Mouse (Mus musculus) stomach, embryonic 14.5 days (tissue): ENCODE results near the gene Tmeff2. TPM values are rescaled to one million over a fixed set of nuclear protein-coding genes. Genes with fewer than 3 reads are reported as not detected.

Source experiments
- ATAC-seq: fragments of 200-750 bp; cut with Nextera tagmentation; 2 replicates; pipeline ENCODE4 v1.8.0; 2017; ENCODE audit warnings: low read depth, moderate TSS enrichment; ENCODE audit not compliant: insufficient number of reproducible peaks, insufficient read depth, low FRiP score
- H3K27ac ChIP-seq: fragments of 300-500 bp; sonication (generic); 2 replicates; pipeline ENCODE4 v1.5.1; 2014; ENCODE audit warnings: mild to moderate bottlenecking, low read length, moderate library complexity, mixed read lengths
- H3K27me3 ChIP-seq: fragments of 300-500 bp; sonication (generic); 2 replicates; pipeline ENCODE4 v1.6.1; 2014; ENCODE audit warnings: low read length, control low read depth, mixed read lengths; ENCODE audit not compliant: control insufficient read depth, insufficient read depth
- H3K36me3 ChIP-seq: fragments of 300-500 bp; sonication (generic); 2 replicates; pipeline ENCODE4 v1.6.1; 2014; ENCODE audit warnings: mild to moderate bottlenecking, control low read depth, low read length, moderate library complexity, mixed read lengths; ENCODE audit not compliant: control insufficient read depth, insufficient read depth
- H3K4me1 ChIP-seq: fragments of 300-500 bp; sonication (generic); 2 replicates; pipeline ENCODE4 v1.6.1; 2014; ENCODE audit warnings: low read length, control low read depth, mixed read lengths; ENCODE audit not compliant: control insufficient read depth, insufficient read depth
- H3K4me2 ChIP-seq: fragments of 300-500 bp; sonication (generic); replicated peaks from 2 replicates; pipeline ENCODE4 v1.6.1; 2014; ENCODE audit warnings: low read depth, low read length, control low read depth
- H3K4me3 ChIP-seq: fragments of 300-500 bp; sonication (generic); 2 replicates; pipeline ENCODE4 v1.5.1; 2014; ENCODE audit warnings: low read depth, low read length, control low read depth
- H3K9ac ChIP-seq: fragments of 300-500 bp; sonication (generic); replicated peaks from 2 replicates; pipeline ENCODE4 v1.6.1; 2014; ENCODE audit warnings: low read depth, mild to moderate bottlenecking, control low read depth, low read length, moderate library complexity, mixed read lengths
- H3K9me3 ChIP-seq: fragments of 300-500 bp; sonication (generic); 2 replicates; pipeline ENCODE4 v1.6.1; 2016; ENCODE audit warnings: low read depth, low read length, control low read depth; ENCODE audit not compliant: control insufficient read depth
- WGBS: fragments of 180-500 bp; shearing (Covaris S2); extraction: QIAGEN DNeasy Blood & Tissue Kit; methylation state at CpG from one replicate; pipeline ENCODE4 v1.1.7; 2014; 5-methylcytosine and 5-hydroxymethylcytosine counted together
- polyA plus RNA-seq: library from polyadenylated mRNA; unstranded; fragments of >200 nt; fragmentation: Nextera tagmentation; extraction: Ambion mirVana; gene quantifications from 2 replicates; pipeline ENCODE4 v1.2.1, GENCODE M21; 2014

Tmeff2 gene
- polyA plus RNA-seq, 1 experiment from 2014 or later: 12.3 TPM

DNA sequence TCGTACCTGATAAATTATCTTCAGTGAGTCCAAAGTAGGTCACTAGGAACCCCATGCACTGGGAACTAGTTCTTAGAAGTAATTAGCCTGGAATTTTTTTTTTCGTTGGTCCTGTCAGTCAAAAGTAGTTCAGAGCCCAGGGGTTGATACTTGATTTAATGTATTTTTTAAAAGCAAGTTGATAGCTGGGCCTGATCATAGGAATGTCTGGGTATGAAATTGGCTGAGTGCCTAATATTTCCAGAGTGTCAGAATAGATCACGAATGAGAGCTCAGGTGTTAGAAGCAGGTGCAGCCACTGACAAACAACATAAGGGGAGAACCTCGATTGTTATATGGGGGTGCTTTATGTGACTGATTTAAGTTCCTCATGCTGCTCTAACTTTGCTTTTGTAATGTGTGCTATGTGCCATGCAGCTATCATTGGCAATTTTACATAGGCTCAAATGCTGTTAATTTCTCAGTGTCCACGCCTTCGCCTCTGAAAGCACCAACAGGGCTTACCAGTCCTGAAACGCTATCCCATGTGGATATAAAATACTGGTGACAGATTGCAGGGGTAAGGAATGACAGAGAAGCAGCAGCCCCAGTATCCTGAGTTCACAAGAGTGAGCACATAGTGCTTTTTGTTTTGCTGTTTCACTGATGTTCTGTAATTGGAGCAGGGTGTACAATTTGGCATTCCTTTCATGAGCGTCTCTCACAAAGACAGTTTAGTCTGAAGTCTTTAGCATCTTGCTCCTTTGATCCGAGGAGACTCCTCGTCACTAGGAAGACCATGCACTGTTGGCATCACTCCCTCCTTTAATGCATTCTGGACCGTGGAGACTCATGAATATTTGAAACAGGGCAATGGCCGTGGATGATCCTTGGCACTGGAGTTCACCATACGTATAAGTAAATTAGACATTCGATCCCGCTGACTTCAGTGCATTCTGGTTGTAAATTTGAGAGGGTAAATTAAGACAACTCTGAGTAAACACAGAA lies 175.6 kb downstream of the Tmeff2 start:
- no peak overlapping the region for H3K27ac ChIP-seq
- 73% methylated on average over 15 of the region's 15 CpGs for WGBS
- no peaks in the 10 kb centered on the region for H3K9me3 ChIP-seq
- no peak overlapping the region for H3K4me2 ChIP-seq
- H3K4me3 ChIP-seq: no peak overlapping the region
- no peaks in the 10 kb centered on the region for H3K4me1 ChIP-seq
- H3K27me3 ChIP-seq: no peaks in the 10 kb centered on the region
- H3K36me3 ChIP-seq: no peaks in the 10 kb centered on the region
- ATAC-seq: no peak
- H3K9ac ChIP-seq: no peak overlapping the region

DNA sequence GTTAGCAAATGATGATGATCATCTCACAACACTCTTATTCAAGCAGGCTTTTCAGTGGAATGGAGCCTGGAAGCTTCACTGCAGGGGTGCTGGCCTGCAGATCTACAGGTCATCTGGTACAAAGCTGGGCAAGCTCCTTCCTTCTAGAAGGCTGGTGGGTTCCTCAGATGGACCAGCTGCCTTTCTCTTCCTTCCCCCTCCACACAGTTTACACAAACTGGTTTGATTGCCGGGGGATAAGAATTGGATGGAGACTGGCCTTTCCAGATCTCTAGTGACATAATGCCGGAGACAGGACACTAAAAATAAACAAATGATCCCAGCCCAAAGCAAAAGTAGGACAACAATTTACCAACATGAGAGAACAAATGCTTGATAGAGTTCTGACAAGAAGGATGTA lies 188.5 kb downstream of the Tmeff2 start:
- no peaks in the 10 kb centered on the region for H3K4me1 ChIP-seq
- H3K4me3 ChIP-seq: no peak overlapping the region
- no peak overlapping the region for H3K4me2 ChIP-seq
- H3K27me3 ChIP-seq: no peaks in the 10 kb centered on the region
- ATAC-seq: no peak
- no peaks in the 10 kb centered on the region for H3K9me3 ChIP-seq
- WGBS: 59% methylated on average over 2 of the region's 2 CpGs
- H3K27ac ChIP-seq: no peak overlapping the region
- H3K36me3 ChIP-seq: no peaks in the 10 kb centered on the region
- no peak overlapping the region for H3K9ac ChIP-seq

DNA sequence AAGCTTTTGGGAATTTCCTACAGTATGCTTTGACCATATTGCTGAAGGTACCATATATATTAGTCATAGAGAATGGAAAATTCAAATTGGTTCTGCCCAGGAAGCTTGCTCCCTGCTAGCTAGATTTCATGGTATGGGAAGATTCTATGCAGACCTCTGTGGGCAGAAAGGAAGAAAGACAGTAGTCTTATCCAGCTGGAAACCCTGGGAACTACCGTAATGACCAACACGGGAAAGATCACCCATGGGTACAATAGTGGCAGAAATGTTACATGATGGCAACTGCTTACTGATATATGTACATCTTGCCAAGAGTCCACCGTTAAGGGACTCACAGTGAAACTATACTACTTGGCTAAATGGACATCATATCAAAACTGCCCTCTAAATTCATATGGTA lies 189.4 kb downstream of the Tmeff2 start:
- H3K27me3 ChIP-seq: no peaks in the 10 kb centered on the region
- H3K27ac ChIP-seq: no peak overlapping the region
- H3K4me1 ChIP-seq: no peaks in the 10 kb centered on the region
- no peak for ATAC-seq
- H3K36me3 ChIP-seq: no peaks in the 10 kb centered on the region
- no peak overlapping the region for H3K4me2 ChIP-seq
- WGBS: 93% methylated on average over 3 of the region's 3 CpGs
- H3K9me3 ChIP-seq: no peaks in the 10 kb centered on the region
- no peak overlapping the region for H3K4me3 ChIP-seq
- no peak overlapping the region for H3K9ac ChIP-seq

DNA sequence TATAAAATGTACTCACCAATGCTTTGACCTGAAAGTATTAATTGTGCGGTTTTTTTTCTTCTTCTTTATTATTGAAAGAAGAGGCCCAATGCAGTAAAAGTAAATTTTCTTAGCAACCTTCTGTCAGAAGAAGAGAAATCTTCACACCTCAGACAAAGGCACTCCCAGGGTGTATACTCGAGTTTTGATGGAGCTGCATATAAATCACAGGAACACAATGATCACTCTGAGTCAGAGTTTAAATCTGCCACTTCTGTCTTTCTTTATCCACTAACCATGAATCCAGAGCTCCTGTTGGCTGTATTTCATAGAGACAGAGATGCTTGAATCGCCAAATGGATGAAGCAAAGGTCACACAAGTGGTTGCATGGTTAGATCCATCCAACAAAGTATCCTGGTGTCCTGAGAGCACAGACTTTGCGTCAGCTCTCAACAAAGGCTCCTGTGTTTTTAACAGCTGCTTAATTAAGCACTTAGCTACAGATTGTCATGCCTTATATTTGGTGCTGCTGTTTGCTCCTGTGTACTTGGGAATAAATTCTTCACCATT lies 189.8 kb downstream of the Tmeff2 start:
- 75% methylated on average over 4 of the region's 4 CpGs for WGBS
- H3K27ac ChIP-seq: no peak overlapping the region
- no peak overlapping the region for H3K9ac ChIP-seq
- no peaks in the 10 kb centered on the region for H3K27me3 ChIP-seq
- no peak for ATAC-seq
- no peak overlapping the region for H3K4me2 ChIP-seq
- no peaks in the 10 kb centered on the region for H3K4me1 ChIP-seq
- H3K4me3 ChIP-seq: no peak overlapping the region
- H3K36me3 ChIP-seq: no peaks in the 10 kb centered on the region
- H3K9me3 ChIP-seq: no peaks in the 10 kb centered on the region

DNA sequence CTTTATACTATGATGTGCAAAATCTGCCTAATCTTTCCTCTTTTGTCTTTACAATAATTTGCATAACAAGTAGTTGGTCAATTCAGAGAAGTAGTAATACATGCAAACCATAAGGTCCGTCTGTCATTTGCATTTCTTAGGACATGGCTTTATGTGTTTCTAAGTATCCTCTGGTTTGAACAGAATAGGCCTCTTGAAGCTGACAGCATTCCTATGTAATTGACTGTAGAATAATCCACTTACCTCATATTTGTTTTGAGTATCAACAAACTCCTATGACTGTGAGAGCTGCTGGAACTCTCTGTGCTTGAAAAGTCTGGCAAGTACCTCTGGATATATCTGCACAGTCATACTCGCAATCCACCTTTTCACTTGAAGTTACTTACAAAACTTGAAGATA lies 194.3 kb downstream of the Tmeff2 start:
- Histone ChIP-seq H3K9me3 (no peaks in the 10 kb centered on the region), H3K27ac (no peak overlapping the region), H3K4me2 (no peak overlapping the region), H3K4me1 (peaks cover 4% of the 10 kb centered on the region; the same call in 1 of the 2 replicates), H3K36me3 (no peaks in the 10 kb centered on the region), H3K9ac (no peak overlapping the region), H3K27me3 (no peaks in the 10 kb centered on the region), H3K4me3 (no peak overlapping the region)
- no peak for ATAC-seq
- WGBS: 80% methylated on average over 2 of the region's 2 CpGs

DNA sequence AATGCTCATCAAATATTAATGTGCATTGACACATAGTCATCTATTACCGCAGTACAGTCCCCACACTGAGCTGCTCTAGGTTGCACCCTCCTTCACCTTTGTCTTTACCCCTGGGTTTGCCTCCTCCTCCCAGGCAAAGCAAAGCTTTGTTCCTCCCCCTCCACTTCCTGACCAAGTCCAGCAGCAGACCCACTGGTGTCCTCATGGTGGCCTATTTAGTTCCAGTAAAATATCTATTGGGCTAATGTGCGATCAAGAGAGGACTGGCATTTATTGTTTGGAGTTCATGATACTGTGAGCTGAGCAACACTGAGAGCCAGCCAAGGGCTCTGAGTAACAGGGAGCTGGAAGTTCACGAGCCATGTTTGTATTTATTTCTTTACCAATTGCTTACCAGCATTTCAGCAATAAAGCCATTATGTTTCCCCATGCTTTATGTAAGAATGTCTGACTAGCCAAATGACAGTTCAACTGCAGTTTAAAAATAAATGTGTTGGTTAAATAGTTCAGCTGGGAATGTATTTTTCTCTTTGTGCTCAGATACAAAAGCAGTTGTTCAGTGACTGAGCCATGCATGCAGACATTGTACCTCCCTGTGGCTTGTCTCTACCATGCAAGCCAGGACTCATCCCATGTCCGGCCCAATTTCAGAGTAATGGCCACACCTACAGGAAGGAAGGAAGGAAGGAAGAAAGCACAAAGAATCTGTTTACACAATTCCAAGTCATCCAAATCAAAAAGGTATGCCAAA lies 196.6 kb downstream of the Tmeff2 start:
- H3K9ac ChIP-seq: no peak overlapping the region
- no peak for ATAC-seq
- no peaks in the 10 kb centered on the region for H3K9me3 ChIP-seq
- H3K27me3 ChIP-seq: no peaks in the 10 kb centered on the region
- H3K36me3 ChIP-seq: no peaks in the 10 kb centered on the region
- no peak overlapping the region for H3K27ac ChIP-seq
- no peak overlapping the region for H3K4me2 ChIP-seq
- 52% methylated on average over 4 of the region's 4 CpGs for WGBS
- H3K4me3 ChIP-seq: no peak overlapping the region
- peaks cover 4% of the 10 kb centered on the region; the same call in 1 of the 2 replicates for H3K4me1 ChIP-seq

DNA sequence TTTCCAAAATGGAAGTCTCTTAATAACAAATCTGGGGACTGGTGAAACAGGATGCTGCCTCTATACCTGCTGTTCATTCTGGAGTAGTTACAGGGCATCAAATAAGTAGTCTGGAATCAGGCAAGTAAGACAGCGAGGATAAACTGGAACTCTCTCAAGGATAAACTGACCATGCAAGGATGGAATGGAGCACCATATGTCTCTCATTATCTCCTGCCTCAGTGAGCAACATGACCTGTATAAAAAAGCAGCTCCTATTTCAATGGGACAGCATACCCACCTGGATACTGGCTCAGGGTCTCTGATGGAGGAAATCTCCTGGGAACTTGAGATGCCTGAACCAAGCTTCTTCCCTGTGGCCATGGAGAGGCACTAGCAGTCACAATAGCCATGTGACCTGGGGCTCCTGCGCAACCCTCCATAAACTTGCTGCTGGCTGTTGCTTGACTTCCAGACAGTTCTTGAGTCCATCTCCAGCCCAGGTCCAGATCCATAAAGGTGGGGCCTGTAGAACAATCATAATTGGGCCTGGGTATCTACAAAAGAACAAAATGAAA lies 200.7 kb downstream of the Tmeff2 start:
- ATAC-seq: no peak
- peaks cover 2% of the 10 kb centered on the region; the same call in 1 of the 2 replicates for H3K4me1 ChIP-seq

DNA sequence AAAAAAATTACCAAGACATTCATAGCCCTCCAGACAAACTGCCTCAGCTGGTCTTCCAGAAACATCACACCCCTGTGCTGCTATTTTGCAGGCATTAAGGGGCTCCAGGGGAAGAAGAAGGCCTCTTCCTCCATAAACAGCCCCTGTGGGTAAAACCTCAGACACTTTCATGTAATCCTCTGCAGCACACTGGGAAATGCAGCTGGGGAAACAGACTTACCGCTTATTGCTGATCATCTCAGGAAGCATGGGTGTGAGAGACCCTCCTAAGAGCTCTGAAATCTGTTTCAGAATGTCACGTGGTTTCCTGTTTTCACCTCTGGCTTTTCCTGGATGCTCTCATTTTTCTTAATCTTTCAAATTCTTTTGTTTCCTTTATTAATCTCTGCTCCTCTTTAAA lies 204.3 kb downstream of the Tmeff2 start:
- H3K27ac ChIP-seq: no peak overlapping the region
- H3K4me3 ChIP-seq: no peak overlapping the region
- no peak for ATAC-seq
- no peaks in the 10 kb centered on the region for H3K9me3 ChIP-seq
- no peaks in the 10 kb centered on the region for H3K27me3 ChIP-seq
- H3K4me1 ChIP-seq: no peaks in the 10 kb centered on the region
- no peaks in the 10 kb centered on the region for H3K36me3 ChIP-seq
- 40% methylated on average over 2 of the region's 2 CpGs for WGBS
- H3K9ac ChIP-seq: no peak overlapping the region
- no peak overlapping the region for H3K4me2 ChIP-seq

More for the DNA sequence above, 200.7 kb downstream of the Tmeff2 start:
- 91% methylated on average over 2 of the region's 2 CpGs for WGBS
- H3K27ac ChIP-seq: no peak overlapping the region
- no peak overlapping the region for H3K4me3 ChIP-seq
- no peaks in the 10 kb centered on the region for H3K27me3 ChIP-seq
- H3K9me3 ChIP-seq: no peaks in the 10 kb centered on the region
- no peaks in the 10 kb centered on the region for H3K36me3 ChIP-seq
- H3K9ac ChIP-seq: no peak overlapping the region
- H3K4me2 ChIP-seq: no peak overlapping the region
